Mouse (Mus musculus) adrenal gland, postnatal 10 days (tissue): ENCODE results near the gene Map3k5. TPM values are rescaled to one million over a fixed set of nuclear protein-coding genes. Genes with fewer than 3 reads are reported as not detected.

Experiments
- DNase-seq: peaks from one replicate; pipeline ENCODE4 v3.0.0; 2021; ENCODE audit warnings: mixed read lengths
- total RNA-seq, 2 experiments: library from RNA; stranded (reverse); gene quantifications; 2 replicates each; pipeline ENCODE4 v1.2.3; 2021

The Map3k5 gene
- total RNA-seq, 2 experiments from 2014 or later = 16.4 to 28.3 TPM

GRCm38 (mm10) chr10:20009310-20009709, 75.0 kb downstream of the Map3k5 start:
- no peak for DNase-seq

GRCm38 (mm10) chr10:20010018-20010417, 75.7 kb downstream of the Map3k5 start:
- DNase-seq = no peak

- no peak for DNase-seq
Measured at GRCm38 (mm10) chr10:20018406-20018805, 84.1 kb downstream of the Map3k5 start.

- no peak for DNase-seq
Measured at GRCm38 (mm10) chr10:20018806-20019205, 84.5 kb downstream of the Map3k5 start.

DNA sequence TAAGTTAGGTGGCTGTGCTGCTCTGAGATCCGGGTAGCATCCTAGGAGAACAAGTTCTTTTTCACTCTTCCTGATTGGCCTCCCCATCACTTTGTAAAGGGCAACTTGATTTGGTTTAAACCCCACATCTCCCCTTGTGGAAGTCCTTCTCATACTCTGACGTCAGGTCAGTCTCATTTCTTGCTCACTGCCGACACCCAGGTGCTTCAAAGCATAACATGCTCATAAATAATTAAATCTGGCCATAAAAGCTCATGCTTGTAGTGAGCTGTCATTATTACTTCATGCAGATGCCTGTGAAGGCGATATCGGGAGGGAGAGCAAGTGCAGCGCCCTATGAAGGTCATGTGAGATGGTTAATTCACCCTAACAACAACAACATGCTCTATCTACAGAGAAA, 87.0 kb downstream of the Map3k5 start:
- DNase-seq = no peak

DNA sequence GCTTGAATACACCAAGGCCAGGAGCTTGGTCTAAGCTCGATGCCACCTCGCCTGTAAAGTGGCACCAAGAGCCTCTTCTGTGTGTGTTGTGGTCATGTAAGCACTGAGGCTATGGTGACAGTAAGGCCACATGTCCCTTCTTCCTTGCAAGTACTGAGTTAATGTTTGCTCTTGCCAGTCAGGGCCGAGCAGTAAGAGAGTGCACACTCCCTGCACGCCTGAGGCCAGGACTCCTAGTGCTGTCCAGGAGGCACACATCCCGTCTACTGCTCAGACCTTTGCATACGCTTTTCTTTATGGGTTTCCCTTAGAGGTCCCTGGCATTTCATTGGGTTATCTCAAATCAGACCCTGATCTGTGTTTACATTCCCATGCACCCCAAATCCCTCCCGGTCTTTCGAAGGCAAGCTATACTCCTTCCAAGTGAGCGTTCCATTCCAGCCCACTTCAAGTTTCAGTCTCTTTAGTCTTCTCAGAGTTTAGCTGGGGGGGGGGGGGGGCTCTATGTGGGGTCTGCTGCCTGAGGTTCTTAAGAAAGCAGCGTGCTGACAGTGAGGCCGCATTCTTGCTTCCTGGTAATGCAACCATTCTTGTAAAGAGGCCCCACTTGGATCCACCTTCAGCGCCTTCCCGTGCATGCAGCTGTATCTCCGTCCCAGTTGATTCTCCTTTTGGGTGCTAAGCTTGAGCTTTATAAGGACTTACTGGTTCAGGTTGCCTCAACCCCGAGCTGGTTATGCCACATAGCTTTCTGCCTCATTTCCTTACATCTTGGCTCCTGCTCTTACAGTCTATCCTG, 87.6 kb downstream of the Map3k5 start:
- no peak for DNase-seq

- DNase-seq = no peak
Measured at GRCm38 (mm10) chr10:20022608-20023340, 88.5 kb downstream of the Map3k5 start.

DNA sequence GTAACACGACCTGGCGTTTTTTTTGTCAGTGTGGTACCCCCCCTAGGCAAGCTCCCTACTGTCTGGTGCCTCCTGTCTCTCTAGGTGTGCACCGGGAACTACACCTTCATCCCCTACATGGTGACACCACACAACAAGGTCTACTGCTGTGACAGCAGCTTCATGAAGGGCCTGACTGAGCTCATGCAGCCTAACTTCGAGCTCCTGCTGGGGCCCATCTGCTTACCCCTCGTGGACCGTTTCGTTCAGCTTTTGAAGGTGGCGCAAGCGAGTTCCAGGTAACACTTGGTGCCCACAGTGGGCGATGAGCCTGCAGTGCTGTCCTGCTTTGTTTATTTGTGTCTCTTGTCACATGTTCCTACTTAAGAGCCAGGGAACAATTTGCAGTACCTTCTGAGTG, 89.3 kb downstream of the Map3k5 start:
- no peak for DNase-seq

DNA sequence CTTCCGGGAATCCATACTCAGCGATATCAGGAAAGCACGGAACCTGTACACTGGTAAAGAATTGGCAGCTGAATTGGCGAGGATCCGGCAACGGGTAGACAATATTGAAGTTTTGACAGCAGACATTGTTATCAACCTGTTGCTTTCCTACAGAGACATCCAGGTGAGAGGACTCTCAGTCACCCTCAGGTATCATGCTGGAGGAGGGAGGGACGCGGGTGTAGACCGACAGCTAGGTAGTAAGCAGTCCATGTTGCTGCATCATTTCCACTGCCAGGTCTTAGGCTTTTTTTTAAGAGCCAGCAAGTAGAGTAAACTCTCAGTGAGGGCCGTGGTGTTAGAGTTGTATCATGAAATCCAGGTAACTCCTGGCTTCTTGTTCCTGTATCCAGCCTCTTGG, 90.6 kb downstream of the Map3k5 start:
- no peak for DNase-seq

DNA sequence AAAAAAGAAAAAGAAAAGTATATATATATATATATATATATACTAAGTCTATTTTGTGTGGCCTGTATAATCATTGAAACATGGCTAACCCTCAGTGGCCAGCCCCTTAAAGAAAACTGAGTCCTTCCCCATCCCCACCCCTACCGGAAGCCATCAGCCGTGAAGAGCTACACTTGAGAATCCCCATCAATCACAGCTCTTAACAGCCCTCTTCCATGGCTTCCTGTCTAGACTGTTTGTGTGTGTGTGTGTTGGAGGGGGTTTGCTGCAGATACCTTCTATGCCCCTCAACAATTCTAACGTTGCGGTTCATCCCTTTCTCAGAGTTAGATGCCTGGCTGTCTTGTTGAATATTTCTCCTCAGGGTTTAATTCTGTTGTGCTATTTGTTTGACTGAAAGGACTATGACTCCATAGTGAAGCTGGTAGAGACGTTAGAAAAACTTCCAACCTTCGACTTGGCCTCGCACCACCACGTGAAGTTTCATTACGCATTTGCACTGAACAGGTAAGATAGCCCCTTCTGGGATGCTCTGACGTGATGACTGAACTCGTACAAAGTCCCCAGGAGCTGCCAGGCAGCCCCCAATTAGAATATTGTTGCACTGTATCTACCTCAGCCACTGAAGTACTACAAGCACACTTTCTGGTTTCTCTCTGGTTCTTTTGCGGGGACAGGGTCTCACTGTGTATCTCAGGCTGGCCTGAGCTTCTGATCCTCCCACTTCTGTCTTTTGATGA, 91.7 kb downstream of the Map3k5 start:
- DNase-seq = no peak

GRCm38 (mm10) chr10:20030703-20031102, 96.4 kb downstream of the Map3k5 start:
- DNase-seq = no peak

GRCm38 (mm10) chr10:20031936-20032335, 97.7 kb downstream of the Map3k5 start:
- peak; percentile 78 for DNase-seq

GRCm38 (mm10) chr10:20036375-20036774, 102.1 kb downstream of the Map3k5 start:
- DNase-seq = no peak

DNA sequence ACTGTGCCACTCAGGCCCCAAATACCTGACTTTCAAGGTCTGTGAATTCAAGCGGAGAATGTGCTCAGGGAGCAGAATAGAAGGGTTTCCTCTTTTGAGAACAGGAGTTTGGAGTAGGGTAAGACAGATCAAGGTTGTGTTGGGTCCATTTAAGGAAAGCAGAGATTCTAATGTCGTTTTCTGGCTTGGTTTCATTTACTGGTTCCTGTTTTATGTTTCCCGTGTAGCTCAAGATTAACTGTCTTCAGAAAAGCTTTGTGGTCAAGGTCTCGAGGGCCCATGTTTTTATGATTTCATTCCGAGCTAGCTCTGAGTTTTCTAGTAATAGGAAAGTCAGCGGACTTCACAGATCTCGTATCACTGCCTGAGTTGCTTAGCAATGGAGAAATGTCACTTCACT, 102.6 kb downstream of the Map3k5 start:
- no peak for DNase-seq

DNA sequence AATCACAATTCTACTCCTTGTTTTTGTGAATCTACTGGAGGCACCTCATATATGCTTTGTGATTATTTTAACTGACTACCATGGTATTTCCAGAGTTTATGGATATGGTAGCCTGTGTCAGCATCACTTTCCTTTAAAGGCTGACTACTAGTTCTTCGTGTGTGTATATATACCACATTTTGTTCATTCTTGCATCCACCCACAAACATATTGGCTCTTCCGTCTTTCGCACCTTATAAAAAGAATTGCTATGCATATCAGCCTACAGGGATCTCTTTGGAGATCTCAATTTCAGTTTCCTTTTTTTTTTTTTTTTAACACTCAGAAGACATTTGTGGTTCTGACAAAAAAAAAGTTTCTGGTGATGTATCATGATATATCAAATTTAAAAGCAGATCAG, 105.3 kb downstream of the Map3k5 start:
- no peak for DNase-seq

GRCm38 (mm10) chr10:20040116-20040515, 105.8 kb downstream of the Map3k5 start:
- DNase-seq = peak; percentile 55

DNA sequence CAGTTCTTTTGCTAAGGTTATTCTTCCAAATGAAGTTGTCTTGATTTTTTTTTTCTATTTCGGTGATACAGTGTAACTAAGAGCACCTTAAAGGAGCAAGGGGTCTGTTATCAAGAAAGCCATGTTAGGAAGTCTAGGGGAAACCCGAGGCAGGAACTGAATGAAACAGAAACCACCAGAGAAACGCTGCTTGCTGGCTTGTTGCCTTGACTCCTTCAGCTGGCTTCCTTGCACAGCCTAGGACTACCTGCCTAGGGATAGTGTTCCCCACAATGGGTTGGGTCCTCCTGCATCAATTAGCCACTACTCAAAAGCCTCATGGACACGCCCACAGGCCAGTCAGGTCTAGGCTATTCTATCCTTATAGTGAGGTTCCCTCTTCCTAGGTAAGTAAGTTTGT, 106.4 kb downstream of the Map3k5 start:
- no peak for DNase-seq

- no peak for DNase-seq
Measured at GRCm38 (mm10) chr10:20042081-20042480, 107.8 kb downstream of the Map3k5 start.

DNA sequence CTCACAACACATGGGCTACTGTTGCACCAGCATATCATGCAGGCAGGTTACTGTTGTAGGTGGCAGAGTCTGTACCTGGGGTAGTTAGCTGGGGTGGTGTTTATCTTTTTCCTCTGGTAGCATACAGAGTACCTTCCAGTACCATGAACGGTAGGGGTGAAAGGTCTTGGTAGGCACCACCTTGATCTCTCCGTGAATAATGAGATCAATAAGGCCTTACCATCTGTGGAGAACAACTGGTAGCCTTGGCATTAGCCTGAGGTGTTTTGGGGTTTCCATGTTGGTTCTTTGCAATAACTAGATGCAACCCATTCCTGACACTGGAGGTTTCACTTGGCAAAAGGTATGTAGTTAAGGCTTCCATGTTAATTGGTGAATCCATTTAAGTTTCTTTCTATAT, 109.8 kb downstream of the Map3k5 start:
- no peak for DNase-seq

DNA sequence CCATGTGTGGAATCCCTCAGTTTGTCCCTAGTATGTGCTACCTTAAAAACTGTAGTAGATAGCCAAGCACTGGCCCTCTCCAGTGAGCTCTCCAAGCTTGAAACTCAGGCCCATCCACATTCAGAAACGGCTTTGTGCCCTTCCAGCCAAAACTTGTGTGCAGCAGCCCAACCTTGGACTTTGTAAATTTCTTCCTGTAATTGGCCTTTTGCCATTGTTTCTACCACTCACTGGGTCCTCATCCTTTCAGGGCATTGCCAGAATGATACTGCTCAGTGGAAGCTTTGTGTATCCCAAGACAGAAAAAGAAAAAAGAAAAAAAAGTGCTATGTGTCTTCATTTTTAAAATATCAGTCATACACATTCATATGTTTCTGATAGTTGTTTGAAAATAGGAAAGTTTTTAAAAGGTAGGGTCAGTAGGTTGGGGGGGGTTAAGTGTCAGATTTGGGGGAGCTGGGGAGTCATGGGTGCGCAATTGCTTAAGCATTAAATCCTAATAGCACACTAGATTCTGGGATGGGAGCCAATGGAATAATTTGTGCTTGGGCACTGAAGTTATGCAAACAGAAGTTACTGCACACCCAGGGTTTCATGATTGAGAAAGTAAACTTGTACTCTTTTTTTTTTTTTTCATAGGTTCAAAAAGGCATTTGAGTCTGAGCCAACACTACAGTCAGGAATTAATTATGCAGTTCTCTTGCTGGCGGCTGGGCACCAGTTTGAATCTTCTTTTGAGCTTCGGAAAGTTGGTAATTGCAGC, 111.6 kb downstream of the Map3k5 start:
- peak; percentile 64 for DNase-seq

GRCm38 (mm10) chr10:20056859-20057644, 122.8 kb downstream of the Map3k5 start:
- DNase-seq = no peak
